Mouse (Mus musculus): ENCODE measurements around the gene Psma3.

The Psma3 gene

DNA sequence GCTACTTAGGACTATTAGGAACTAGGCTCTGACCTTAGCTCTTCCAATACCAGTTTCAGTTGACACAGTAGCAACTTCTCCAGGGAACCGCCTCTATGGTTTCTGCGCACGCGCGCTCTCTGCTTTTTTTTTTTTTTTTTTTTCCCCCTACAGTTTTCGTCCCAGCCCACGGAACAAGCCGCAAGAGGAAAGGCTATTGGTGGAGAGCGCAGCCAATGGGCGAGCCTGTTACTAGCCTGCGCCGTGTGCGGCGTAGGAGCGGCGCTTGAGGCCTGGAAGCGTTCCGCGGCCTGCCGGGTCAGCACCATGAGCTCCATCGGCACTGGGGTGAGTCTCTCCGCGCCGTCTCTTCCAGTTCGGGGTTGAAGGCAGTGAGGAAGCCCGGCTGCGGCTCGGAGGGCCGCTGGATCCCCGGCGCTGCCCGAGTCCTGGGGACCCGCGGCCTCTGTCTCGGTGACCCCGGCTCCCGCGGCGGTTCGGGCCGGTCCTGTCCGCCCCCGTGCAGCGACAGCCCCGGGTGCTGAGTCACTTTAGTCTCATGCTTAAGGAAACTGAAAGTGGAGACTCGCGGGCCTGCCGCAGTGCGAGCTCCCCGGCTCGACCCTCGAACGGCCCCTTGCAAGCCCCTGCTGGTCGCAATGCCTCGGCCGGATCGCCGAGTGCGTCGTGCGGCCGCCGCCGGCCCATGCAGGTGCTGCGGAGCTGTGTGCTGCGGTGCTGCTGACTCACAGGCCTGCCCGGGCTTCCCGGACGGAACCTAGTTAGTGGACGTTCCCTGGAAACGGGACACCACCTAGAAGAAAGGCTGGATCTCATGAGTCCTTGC lies at the start of gene Psma3:
TSS of gene Psma3 (plus strand) at position 181 of the 826 bp plus-strand sequence.
- peak; percentile 74 for DNase-seq (ENCODE audit: low spot score)

DNA sequence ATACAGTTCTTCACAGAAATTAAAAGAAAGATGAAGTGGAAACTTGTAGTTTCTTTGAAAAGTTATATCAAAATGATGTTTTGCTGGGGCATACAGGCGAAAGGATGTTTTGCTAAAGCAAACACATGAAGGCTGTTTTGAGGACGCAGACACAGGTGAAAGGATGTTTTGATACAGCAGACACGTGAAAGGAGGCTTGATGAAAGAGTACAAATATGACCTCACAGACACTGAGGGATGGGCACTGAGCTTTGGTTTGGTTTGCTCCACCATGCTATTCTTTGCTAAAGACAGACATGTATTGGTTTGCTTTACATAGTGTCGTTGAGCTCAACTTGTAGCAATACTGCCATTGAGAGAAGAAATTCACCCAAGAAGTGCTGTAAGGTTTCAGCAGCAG lies 44.6 kb upstream of the Psma3 start:
- no peak for DNase-seq (ENCODE audit: low spot score)

DNA sequence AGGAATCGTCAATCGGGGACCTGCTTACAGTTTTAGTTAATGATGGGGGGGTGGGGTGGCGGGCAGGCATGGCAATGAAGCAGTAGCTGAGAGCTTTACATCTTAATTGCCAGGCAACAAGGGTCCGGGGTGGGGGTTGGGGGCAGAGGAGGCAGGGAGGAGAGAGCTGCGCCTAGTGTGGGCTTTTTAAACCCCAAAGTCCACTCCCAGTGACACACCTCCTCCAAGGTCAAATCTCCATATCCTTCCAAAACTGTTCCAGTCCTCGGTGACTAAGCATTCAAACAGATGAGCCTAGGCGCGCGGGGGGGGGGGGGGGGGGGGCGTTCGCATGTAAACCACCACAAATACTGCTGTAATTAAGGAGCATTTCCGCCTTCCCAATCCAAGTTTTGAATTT lies 37.3 kb upstream of the Psma3 start:
- no peak for DNase-seq (ENCODE audit: low spot score)

DNA sequence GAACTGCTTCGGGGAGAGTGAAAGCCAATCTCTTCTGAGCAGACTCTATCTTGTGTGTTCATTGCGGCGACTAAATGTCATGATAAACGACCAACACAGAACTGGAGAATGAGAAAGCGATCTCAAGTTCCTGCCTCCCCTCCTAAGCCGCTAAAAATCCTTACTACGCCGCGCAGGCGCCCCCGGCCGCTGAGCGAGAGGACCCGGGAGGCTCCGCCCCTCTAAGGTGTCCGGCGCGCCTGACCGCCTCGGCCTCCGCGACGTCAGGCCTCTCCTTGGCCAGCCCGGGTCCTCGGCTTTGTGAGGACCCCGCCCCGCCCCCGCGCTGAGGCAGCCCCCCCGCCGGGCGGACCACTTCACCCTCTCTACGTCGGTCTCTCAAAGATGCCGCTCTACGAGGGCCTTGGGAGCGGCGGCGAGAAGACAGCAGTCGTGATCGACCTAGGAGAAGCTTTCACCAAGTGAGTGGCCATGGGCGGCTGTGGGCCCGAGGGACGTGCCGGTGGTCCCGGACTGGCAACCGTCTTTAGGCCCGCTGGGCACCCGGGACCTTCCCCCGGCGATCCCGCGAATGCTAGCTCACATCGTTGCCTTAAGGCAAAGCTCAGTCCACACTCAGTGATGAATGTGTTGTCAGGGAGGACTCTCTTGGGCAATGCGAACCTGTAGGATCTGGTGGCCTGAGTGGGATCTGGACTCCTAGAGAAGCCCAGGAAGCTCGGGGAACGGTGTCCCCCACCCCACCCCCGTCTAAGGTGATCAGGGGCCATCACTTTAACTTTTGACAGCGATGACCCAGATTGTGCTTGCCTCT lies 36.6 kb upstream of the Psma3 start, which contains the start of gene Actr10:
TSS of gene Actr10 (plus strand) at position 287 of the 814 bp plus-strand sequence.
- peak; percentile 93 for DNase-seq (ENCODE audit: low spot score)

DNA sequence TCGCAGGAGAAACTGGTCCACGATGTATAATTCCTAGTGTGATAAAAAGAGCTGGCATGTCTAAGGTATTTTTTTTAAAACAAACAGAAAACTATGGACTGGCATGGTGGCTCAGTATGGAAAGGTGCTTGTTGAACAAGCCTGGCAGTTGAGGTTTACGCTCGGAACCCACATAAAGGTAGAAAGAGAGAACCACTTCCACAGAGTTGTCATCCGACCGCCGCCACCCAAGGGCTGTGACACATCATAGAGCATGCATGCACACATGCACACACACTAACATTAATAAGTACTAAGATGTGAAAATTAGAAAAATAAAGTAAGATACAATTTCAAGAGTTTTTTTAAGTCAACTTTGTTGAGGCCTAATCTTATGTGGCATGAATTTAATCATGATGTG lies 33.6 kb upstream of the Psma3 start:
- no peak for DNase-seq (ENCODE audit: low spot score)

DNA sequence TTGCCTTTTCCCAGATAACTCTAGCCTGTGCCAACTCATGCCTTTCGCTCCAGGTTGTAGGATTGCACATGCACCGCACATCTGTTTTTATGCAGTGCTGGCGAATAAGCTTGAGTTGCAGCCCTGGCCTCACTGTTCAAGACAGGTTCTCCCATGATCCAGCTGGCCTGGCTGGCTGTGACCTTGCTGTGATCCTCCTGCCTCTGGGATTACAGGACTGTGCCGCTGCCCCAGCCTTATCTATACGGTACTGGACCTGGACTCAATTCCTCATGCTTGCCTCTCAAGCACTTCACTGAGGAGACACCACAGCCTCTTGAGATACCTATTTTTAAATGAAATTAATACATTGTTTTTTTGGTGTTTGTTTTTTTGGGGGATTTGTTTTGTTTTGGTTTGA lies 30.2 kb upstream of the Psma3 start:
- no peak for DNase-seq (ENCODE audit: low spot score)

DNA sequence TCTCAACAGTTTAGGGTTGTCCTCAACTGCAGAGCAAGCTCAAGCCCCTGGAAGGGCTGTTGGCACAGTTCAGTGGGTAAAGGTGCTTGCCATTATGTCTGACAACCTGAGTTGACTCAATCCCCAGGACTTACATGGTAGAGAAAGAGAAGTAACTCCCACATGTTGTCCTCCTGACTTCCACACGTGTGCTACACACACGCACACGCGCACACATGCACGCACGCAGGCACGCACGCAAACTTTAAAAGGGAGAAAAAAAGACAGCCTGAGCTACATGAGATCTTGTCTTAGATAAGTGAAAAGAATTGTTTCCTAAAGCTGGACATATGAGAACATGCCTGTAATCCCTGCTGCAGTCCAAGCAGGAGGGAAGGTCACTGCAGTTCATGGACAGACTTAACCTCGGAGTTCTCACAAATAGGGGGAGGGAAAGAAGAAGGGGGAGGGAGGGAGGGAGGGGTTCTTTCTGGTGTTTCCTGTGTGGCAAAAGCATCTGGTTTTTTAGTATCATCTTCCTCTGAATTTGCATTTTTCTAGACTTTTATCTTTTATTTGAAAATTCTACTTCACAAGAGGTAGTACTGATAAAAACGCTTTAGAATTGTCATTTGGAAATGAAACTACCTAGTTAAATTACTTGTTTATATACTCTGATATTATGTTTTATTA lies 27.7 kb upstream of the Psma3 start:
- no peak for DNase-seq (ENCODE audit: low spot score)

DNA sequence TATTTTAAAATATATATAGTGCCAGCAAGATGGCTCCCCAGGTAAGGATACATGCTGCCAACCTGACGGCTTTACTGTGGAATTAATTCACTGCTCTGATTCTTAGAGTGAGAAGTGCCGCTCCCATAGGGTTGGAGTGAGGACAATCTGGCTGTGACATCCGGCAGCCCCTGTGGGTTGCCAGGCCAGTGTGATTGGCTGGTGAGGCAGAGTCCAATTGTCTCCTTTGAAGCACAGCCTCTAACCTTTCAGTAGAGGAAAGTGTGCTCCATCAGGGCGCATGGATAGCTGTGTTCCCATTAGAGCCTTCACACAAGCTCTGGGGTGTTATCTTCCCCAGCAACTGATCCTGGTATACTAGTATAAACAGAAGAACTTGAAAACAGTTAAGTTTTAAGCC lies 15.8 kb upstream of the Psma3 start:
- no peak for DNase-seq (ENCODE audit: low spot score)

DNA sequence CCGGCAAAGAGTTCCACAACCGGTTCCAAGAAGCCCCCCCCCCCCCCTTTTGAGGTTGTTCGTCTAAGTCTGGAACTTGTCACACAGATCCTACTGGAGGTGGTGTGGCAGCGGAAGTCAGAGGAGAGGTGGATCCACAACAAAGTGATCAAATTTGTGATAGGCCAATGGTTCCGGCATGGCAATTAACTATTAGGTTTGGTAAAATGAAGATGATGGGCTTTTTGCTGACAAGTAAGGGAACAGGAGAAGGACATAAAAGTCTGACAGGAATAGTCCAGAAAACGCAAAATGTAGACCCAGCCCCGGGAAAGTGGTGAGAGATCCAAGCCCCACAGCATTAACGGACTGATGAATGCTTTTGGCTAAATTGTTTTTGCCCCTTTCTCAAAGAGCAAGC lies 6.8 kb upstream of the Psma3 start:
- DNase-seq (ENCODE audit: low spot score): peak; percentile 5

DNA sequence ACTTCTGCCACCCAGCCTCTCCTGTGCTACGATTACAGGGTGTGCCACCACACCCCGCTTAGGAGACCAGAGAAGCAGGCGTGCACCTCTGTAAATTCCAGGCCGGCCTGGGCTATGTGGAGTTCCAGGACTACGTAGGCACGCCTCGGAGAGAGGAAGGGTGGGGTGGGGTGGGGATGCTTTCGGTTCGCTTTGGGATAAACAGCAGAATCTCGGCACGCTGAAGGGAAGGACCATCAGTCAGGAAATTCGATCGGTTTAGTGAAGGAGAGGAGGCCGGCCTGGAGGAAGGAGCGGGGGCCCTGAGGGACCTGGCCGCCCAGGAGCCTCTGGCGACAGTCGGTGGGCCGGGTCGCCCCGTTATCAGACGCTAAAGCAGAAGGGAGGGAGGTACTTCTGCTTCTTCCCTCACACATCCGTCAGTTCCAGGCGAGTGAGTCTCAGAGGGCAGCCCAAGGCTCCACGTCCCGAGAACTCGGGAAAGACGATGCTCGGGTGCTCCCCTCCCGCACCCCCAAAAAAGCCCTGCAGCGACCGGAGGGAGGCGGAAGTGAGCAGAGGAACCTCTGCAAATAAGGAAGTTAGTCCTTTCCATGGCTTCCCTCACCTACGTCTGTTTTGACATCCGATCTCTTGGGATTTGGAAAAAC lies 6.2 kb upstream of the Psma3 start:
- peak; percentile 67 for DNase-seq (ENCODE audit: low spot score)

DNA sequence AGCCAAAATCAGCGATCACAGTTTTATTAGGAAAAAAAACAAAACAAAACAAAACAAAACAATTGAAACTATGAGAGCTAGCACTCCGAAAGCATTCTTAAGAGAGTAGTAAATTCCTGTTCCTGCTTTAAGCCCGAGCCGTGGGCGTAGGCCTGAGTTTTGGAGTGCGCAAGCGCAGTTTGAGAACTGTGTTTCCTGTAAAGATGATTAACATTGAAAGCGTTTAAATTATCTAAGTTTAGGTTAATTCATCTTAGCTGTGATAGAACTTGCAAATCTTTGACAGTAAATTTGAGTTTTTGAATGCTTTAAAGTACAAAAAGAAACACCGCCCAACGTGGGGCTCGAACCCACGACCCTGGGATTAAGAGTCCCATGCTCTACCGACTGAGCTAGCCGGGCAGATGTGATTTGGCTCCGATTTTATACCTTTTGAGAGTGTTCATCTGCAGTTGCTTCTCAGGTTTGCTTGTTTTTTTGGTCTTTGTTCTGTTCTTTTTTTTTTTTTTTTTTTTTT lies 5.6 kb upstream of the Psma3 start:
- peak; percentile 79 for DNase-seq (ENCODE audit: low spot score)

DNA sequence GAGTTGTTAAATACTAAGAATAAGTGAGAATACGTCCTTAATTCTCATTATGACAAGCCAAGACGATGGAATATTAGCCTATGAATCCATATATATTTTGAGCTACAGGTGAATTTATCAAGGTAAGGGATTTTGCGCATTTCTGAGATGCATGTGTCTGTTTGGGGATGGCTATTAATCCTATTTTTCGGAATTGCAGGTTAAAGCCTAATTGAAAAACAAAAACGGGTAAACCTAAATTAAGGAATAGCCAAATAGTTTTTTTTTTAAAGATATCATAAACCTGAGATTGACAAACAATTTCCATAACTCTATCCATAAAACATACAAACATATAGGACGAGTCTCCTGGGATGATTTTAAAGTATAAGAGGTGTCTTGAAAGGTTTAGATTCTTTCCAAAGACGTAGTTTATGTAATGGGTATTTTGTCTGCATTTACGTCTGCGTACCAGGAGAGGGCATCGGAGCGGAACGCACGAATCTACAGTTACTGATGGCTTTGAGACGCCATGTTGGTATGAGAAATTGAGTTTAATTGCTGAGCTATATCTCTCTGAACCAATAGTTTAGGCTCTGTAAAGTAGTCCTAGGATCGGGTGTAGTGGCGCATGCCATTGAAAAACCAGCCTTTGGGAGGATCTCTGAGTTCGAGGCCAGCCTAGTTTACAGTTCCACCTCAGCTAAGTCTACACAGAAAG lies 4.8 kb upstream of the Psma3 start:
- peak; percentile 15 for DNase-seq (ENCODE audit: low spot score)

DNA sequence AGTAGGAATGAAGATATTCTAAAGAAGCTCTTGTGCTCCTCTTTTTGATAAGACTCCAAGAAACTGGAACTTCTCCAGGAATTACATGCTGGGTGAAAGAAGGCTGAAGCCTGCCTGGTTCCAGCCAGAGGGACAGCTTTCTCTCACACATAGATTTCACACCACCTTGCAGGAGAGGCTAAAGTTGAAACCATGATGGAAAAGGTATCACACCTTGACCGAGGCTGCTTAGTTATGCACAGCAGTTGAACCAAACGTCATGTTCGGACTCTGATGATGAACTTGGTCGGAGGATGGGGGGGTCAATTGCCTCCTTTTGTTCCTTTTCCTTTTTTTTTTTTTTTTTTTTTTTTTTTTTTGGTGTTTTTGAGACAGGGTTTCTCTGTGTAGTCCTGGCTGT lies 590 bp upstream of the Psma3 start:
- no peak for DNase-seq (ENCODE audit: low spot score)

DNA sequence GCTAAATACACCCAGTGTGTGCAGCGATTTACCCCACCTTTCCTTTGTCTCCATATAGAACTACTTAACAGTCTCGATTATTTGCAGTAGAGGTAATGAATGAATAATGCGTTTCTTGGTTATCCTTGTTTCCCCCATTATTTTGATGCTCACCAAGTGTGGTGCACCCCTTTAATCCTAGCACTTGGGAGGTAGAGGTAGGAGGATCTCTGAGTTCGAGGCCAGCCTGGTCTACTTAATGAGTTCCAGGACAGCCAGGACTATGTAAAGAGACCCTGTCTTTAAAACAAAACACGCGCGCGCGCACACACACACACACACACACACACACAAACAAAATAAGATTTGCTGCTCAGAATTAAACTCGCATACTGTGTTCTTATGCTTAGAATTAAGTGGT lies 985 bp downstream of the Psma3 start:
- DNase-seq (ENCODE audit: low spot score): no peak

DNA sequence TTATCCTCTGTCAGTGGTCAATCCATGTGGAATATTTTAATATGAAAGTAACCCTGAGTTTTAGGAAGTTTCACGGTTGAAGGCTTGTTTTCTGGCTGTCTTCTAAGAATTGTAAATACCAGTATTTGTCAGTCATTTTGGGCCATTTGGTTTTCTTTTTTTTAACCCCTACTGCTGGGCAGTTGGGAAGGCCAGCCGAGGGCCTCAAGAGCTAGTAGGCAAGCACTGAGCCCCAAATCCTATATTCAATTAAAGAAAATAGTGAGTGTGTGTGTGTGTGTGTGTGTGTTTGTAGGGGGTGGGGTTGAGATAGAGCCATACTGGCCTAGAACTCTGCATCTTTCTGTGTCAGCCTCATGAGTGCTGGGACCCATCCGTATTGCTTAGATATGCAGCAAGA lies 1.5 kb downstream of the Psma3 start:
- DNase-seq (ENCODE audit: low spot score): no peak

DNA sequence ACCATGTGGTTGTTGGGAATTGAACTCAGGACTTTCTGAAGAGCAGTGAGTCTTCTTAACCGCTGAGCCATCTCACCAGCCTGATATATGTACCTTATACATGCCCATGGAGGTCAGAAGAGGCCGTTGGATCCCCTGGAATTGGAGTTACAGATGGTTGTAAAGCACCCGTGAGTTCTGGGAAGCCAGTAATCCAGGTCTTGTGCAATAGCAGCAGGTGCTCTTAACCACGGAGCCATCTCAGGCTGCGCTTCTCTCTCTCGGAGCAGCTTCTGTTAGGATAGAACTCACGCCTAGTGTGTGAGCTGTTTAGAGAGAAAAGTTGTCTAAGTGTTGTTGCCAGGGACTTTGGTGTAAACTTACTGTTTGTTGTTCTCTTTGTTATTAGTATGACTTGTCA lies 3.9 kb downstream of the Psma3 start:
- no peak for DNase-seq (ENCODE audit: low spot score)

DNA sequence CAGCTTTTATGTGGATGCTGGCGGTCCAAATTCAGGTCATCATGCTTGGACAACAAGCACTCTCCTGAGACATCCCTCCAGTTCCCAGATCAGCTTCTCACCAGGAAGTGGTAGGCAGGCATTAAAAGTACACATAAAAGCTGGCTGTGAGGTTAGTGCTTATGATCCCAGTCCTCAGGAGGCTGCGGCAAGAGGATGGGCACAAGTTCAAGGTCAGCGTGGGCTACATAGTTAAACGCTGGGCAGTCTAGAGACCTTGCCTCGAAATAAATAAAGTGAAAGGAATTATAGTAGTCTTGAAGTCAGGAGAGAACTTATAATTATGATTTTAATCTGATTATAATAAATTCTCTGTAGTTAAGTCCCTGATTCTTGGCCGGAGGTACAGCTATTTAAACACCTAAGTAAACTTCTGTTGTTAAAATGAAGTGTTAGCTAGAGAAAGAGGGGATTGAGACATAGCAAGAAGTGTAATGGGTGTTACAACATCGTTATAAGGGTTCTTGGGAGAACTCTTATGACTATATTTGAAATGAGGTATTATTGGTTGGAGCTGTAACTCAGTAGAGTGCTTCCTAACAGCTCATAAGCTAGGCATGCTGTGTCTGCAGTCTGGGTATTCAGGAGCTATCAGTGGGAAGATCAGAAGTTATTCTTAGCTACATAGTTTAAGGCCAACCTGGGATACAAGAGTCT lies 10.6 kb downstream of the Psma3 start:
- DNase-seq (ENCODE audit: low spot score): no peak

DNA sequence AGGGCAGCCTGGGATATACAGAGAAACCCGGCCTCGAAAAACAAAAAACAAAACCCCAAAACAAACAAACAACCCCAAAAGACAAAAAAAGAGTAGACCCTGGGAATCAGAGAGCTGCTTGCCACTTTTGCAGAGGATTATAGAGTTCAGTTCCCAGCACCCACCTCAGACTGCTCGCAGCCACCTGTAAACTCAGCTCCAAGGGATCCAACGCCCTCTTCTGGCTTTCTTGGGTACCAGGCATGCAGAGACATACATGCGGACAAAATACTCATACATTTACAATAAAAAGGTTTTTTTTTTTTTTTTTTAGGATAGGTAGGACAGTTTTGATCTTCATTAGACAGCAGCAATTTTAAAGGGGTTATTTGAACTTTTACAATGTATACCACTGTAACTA lies 22.8 kb downstream of the Psma3 start:
- no peak for DNase-seq (ENCODE audit: low spot score)

DNA sequence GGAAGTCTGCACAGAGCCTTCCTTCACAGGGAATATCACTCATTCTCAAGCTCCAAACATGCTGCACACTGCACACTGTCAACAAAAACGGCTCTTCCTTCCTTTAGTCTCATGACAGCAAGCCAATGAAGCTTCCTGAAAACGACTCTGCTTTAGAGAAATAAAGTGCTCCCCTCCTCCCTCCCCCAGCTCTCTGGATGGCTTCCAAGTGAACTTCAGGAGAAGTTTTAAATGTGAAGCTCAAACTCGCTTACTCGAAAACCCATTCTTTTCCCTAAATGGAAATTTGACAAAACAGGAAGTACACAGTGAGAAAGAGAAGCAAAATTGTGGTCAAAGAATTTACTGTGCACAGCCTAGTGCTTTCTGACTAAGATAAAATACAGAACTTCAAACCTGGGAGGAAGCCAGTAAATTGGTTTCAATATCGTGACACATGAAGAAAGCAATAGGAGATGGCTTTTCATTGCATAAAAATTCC lies 25.0 kb downstream of the Psma3 start:
- no peak for DNase-seq (ENCODE audit: low spot score)

DNA sequence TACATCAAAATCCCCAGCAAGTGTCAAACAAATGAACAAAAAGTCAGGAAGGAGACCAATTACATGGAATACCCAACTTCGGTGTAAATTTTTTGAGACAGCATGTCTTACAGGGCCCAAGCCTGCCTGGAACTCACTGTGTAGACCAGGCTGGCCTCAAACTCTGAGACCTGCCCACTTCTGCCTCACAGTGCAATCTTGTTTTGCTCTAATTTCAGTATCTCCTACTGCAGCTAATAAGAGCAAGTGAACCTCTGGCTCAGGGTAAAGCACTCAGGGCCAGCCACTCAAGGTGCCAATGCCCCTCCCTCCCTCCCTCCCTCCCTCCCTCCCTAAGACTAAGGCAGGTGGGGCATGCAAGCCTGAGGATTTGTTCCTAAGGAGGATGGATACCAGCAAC lies 25.9 kb downstream of the Psma3 start:
- DNase-seq (ENCODE audit: low spot score): no peak

DNA sequence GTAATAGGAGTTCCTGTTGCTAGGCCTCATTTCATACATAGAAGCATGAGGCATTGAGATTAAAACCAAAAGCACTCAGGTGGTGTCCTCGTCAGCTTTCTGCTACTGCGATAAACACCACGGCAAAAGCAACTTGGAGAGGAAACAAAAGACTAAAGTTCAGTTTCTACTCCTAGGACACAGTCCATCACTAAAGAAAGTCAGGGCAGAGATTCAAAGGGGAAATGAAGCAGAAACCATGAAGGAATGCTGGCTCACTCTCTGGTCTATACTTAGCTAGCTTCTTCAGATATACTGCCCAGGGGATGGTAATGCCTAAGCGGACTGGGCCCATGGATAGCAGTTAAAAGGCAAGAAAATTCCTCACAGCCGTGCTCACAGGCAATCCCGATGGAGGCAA lies 27.0 kb downstream of the Psma3 start:
- no peak for DNase-seq (ENCODE audit: low spot score)

Data from urinary bladder, postnatal 25 days (tissue).